Mouse (Mus musculus) layer of hippocampus, postnatal 10 days (tissue): ENCODE data around the gene Magi1. TPM values are rescaled to one million over a fixed set of nuclear protein-coding genes. Genes with fewer than 3 reads are reported as not detected.

Source experiments
- DNase-seq, 2 experiments: peaks; one replicate each; pipeline ENCODE4 v3.0.0; 2021; ENCODE audit warnings: low spot score in 2 of 2
- total RNA-seq, 2 experiments: library from RNA; stranded (reverse); gene quantifications; 2 replicates each; pipeline ENCODE4 v1.2.3; 2021

The Magi1 gene
- total RNA-seq, 2 experiments from 2014 or later, result 51.2 to 65.8 TPM

- DNase-seq, result no peak
These were observed 25.9 kb downstream of the Magi1 start for GRCm38 (mm10) chr6:94257831-94258173.

- no peak for DNase-seq
These were observed 26.5 kb downstream of the Magi1 start for GRCm38 (mm10) chr6:94256982-94257830.

- DNase-seq, result no peak
These were observed 29.8 kb downstream of the Magi1 start for GRCm38 (mm10) chr6:94253943-94254342.

- no peak for DNase-seq
These were observed 32.3 kb downstream of the Magi1 start for GRCm38 (mm10) chr6:94251358-94251945.

GRCm38 (mm10) chr6:94249286-94249790 is 34.4 kb downstream of the Magi1 start:
- DNase-seq, result no peak

GRCm38 (mm10) chr6:94241251-94241650 is 42.5 kb downstream of the Magi1 start:
- DNase-seq, result no peak

- DNase-seq, result no peak
These were observed 45.1 kb downstream of the Magi1 start for GRCm38 (mm10) chr6:94238643-94239042.

GRCm38 (mm10) chr6:94236899-94237298 is 46.8 kb downstream of the Magi1 start:
- DNase-seq, result no peak

- DNase-seq, result no peak
These were observed 51.4 kb downstream of the Magi1 start for GRCm38 (mm10) chr6:94232243-94232785.

GRCm38 (mm10) chr6:94231831-94232230 is 51.9 kb downstream of the Magi1 start:
- no peak for DNase-seq

GRCm38 (mm10) chr6:94231367-94231766 is 52.4 kb downstream of the Magi1 start:
- no peak for DNase-seq

GRCm38 (mm10) chr6:94230918-94231317 is 52.8 kb downstream of the Magi1 start:
- no peak for DNase-seq

- no peak for DNase-seq
These were observed 53.6 kb downstream of the Magi1 start for GRCm38 (mm10) chr6:94230129-94230528.

GRCm38 (mm10) chr6:94226262-94226661 is 57.5 kb downstream of the Magi1 start:
- DNase-seq, result peak in 1 of 2 experiments; percentile 19

- peak; percentile 16 to 33 for DNase-seq
These were observed 57.9 kb downstream of the Magi1 start for GRCm38 (mm10) chr6:94225832-94226231.

GRCm38 (mm10) chr6:94225091-94225490 is 58.6 kb downstream of the Magi1 start:
- DNase-seq, result no peak

- no peak for DNase-seq
These were observed 61.5 kb downstream of the Magi1 start for GRCm38 (mm10) chr6:94222253-94222652.

- DNase-seq, result no peak
These were observed 62.0 kb downstream of the Magi1 start for GRCm38 (mm10) chr6:94221750-94222149.

- no peak for DNase-seq
These were observed 65.6 kb downstream of the Magi1 start for GRCm38 (mm10) chr6:94218076-94218475.

- DNase-seq, result no peak
These were observed 67.9 kb downstream of the Magi1 start for GRCm38 (mm10) chr6:94215834-94216233.

- DNase-seq, result no peak
These were observed 68.7 kb downstream of the Magi1 start for GRCm38 (mm10) chr6:94214895-94215538.

- DNase-seq, result no peak
These were observed 77.8 kb downstream of the Magi1 start for GRCm38 (mm10) chr6:94205926-94206325.
